Mouse (Mus musculus) stomach, embryonic 16.5 days (tissue): ENCODE measurements around the gene Fbxo17. TPM values are rescaled to one million over a fixed set of nuclear protein-coding genes. Genes with fewer than 3 reads are reported as not detected.
A peak's percentile ranks its signal among the peaks of the same experiment; 100 is the strongest.

Experiments used
- ATAC-seq: fragments of 200-750 bp; cut with Nextera tagmentation; 2 replicates; pipeline ENCODE4 v1.8.0; 2017; ENCODE audit warnings: moderate number of reproducible peaks, moderate TSS enrichment; ENCODE audit not compliant: insufficient read depth, low FRiP score
- H3K27ac ChIP-seq: fragments of 300-500 bp; sonication (generic); 2 replicates; pipeline ENCODE4 v1.5.1; 2014; ENCODE audit warnings: low read length
- H3K27me3 ChIP-seq: fragments of 300-500 bp; sonication (generic); 2 replicates; pipeline ENCODE4 v1.6.1; 2014; ENCODE audit warnings: low read length, control low read depth, mixed read lengths; ENCODE audit not compliant: control insufficient read depth, insufficient read depth
- H3K36me3 ChIP-seq: fragments of 300-500 bp; sonication (generic); 2 replicates; pipeline ENCODE4 v1.6.1; 2014; ENCODE audit warnings: low read length; ENCODE audit not compliant: control insufficient read depth, insufficient read depth
- H3K4me1 ChIP-seq: fragments of 300-500 bp; sonication (generic); 2 replicates; pipeline ENCODE4 v1.6.1; 2014; ENCODE audit warnings: low read length, control low read depth, mixed read lengths; ENCODE audit not compliant: control insufficient read depth, insufficient read depth
- H3K4me2 ChIP-seq: fragments of 300-500 bp; sonication (generic); 2 replicates; pipeline ENCODE4 v1.6.1; 2014; ENCODE audit warnings: low read depth, low read length, mixed read lengths
- H3K4me3 ChIP-seq: fragments of 300-500 bp; sonication (generic); replicated peaks from 2 replicates; pipeline ENCODE4 v1.5.1; 2014; ENCODE audit warnings: mild to moderate bottlenecking, low read length
- H3K9ac ChIP-seq: fragments of 300-500 bp; sonication (generic); 2 replicates; pipeline ENCODE4 v1.6.1; 2014; ENCODE audit warnings: low read length
- H3K9me3 ChIP-seq: fragments of 300-500 bp; sonication (generic); replicated peaks from 2 replicates; pipeline ENCODE4 v1.6.1; 2016; ENCODE audit warnings: low read length, control low read depth; ENCODE audit not compliant: control insufficient read depth
- WGBS: fragments of 180-500 bp; shearing (Covaris S2); extraction: QIAGEN DNeasy Blood & Tissue Kit; methylation state at CpG from one replicate; pipeline ENCODE4 v1.1.7; 2014; 5-methylcytosine and 5-hydroxymethylcytosine counted together
- polyA plus RNA-seq: library from polyadenylated mRNA; unstranded; fragments of >200 nt; fragmentation: Nextera tagmentation; extraction: Ambion mirVana; gene quantifications from 2 replicates; pipeline ENCODE4 v1.2.1, GENCODE M21; 2015

Fbxo17 gene
- polyA plus RNA-seq, 1 experiment from 2014 or later = 9.1 TPM

DNA sequence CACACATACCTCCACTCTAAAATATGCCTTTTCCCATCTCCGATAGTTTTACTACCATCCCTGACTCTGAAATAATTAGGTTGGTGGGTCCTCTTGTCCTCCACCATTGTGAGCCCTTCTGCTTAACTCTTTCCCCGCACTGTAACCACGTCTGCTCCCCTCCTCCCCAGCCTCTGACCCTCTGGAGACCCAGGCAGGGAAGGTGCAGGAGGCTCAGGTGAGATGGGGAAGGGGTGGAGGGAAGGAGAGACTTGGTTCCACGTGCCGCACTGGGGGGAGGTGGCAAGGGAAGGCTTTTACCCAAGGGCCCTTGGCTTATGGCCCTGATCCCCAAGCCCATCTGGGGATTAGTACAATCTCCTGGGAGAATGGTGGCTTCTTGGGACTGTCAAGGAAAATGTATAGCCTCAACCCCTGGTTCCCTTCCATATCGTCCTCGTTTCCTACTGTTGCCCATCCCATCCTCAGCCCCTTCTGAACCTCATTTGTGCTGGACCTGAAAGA, 50.9 kb downstream of the Fbxo17 start, which contains the start of gene Nfkbib:
TSS of gene Nfkbib (minus strand) at position 51 of the 504 bp plus-strand sequence.
- 64% methylated on average over 7 of the region's 7 CpGs for WGBS
- Histone ChIP-seq H3K36me3 (no peaks in the 10 kb centered on the region), H3K27me3 (no peaks in the 10 kb centered on the region), H3K9me3 (no peaks in the 10 kb centered on the region), H3K4me2 (peak within 1 kb of the TSS; percentile 65), H3K27ac (no peak within 1 kb of the TSS), H3K4me1 (peaks cover 16% of the 10 kb centered on the region), H3K4me3 (peak within 1 kb of the TSS; percentile 87), H3K9ac (peak within 1 kb of the TSS; percentile 92)
- ATAC-seq = no peak

DNA sequence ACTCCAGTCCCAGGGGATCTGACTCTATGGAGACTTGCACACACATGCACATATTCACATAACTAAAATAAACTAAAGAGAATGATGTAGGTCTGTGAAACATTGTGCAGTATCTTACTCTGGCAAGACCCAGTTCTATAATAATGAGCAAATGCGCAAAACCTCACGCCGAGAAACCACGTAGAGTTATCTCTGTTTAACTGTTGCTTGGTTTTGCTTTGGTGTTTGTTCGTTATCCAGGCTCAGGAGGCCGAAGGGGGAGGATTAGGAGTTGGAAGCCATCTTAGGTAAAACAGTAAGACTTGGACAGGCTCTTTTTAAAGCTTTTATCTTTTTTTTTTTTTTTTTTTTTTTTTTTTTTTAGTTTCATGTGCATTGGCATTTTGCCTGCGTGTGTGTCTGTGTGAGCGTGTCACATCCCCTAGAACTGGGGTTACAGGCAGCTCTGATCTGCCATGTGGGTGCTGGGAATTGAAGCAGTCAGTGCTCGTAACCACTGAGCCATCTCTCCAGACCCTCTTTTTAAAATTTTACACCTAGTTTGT, 52.9 kb downstream of the Fbxo17 start:
- Histone ChIP-seq H3K4me2 (no peak overlapping the region), H3K36me3 (no peaks in the 10 kb centered on the region), H3K4me3 (no peak overlapping the region), H3K27me3 (no peaks in the 10 kb centered on the region), H3K9ac (no peak overlapping the region), H3K27ac (no peak overlapping the region), H3K4me1 (peaks cover 16% of the 10 kb centered on the region), H3K9me3 (no peaks in the 10 kb centered on the region)
- 89% methylated on average over 9 of the region's 9 CpGs for WGBS
- ATAC-seq = no peak

DNA sequence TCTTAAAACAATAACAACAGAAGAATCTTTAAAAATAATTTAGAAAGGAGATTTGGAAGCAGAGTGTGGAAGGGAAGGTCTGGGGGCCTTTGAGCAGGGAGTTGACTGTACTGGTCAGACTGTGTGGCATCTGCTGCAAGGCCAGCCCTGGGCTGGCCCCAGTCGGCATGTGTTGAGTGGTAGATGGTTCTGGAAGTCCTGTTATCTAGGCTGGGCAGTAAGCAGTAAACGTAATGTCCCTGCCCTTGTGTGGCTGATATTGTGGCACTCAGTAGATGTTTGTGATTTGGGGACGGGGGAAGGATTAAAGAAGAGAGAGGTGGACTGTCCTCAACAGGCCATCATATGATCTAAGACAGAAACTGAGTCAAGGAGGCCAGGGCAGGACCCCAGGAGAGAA, 53.7 kb downstream of the Fbxo17 start:
- Histone ChIP-seq H3K4me3 (no peak overlapping the region), H3K9ac (no peak overlapping the region), H3K27me3 (no peaks in the 10 kb centered on the region), H3K4me2 (no peak overlapping the region), H3K4me1 (peaks cover 14% of the 10 kb centered on the region), H3K36me3 (no peaks in the 10 kb centered on the region), H3K9me3 (no peaks in the 10 kb centered on the region), H3K27ac (no peak overlapping the region)
- no peak for ATAC-seq
- WGBS = 86% methylated on average over 3 of the region's 3 CpGs

DNA sequence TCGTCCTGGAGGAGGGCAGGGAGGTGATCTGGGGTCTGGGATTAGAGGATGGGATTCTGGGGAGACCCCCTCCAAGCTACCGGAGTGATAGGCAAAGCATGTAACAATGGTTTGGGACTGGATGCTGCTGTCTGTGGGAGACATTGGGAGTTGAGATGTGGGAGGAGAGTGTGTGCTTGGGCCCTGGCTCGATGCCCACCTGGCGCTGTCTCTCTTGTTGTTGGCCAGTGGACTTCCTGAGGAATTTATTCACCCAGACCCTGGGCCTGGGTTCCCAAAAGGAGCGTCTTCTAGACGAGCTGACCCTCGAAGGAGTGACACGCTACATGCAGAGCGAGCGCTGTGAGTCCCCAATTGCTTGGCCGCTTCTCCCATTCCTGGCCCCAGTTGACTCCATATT, 55.3 kb downstream of the Fbxo17 start:
- Histone ChIP-seq H3K27me3 (no peaks in the 10 kb centered on the region), H3K36me3 (no peaks in the 10 kb centered on the region), H3K4me2 (no peak overlapping the region), H3K4me3 (no peak overlapping the region), H3K9me3 (no peaks in the 10 kb centered on the region), H3K27ac (no peak overlapping the region), H3K9ac (no peak overlapping the region), H3K4me1 (peaks cover 8% of the 10 kb centered on the region)
- no peak for ATAC-seq
- 87% methylated on average over 11 of the region's 11 CpGs for WGBS

DNA sequence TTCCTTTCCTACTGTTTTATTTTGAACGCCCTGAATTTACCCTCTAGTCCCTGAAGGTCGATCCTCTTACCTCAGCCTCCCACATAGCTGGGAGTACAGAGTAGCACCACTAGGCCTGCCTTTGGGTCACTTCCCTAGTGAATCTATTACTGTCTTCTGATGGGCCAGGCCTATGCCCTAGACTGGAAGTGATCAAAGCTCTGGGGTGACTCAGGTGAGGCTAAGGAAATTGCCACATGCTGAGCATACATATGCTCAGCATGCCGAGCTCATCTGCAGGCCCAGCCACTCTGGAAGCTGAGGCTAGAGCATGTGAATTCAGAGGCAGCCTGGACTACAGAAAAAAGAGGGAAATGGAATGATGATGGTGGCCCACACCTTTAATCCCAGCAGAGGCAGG, 56.6 kb downstream of the Fbxo17 start:
- Histone ChIP-seq H3K36me3 (no peaks in the 10 kb centered on the region), H3K4me1 (no peaks in the 10 kb centered on the region), H3K27me3 (no peaks in the 10 kb centered on the region), H3K4me2 (no peak overlapping the region), H3K27ac (no peak overlapping the region), H3K9me3 (no peaks in the 10 kb centered on the region), H3K4me3 (no peak overlapping the region), H3K9ac (no peak overlapping the region)
- ATAC-seq = no peak
- 72% methylated on average over 3 of the region's 3 CpGs for WGBS

DNA sequence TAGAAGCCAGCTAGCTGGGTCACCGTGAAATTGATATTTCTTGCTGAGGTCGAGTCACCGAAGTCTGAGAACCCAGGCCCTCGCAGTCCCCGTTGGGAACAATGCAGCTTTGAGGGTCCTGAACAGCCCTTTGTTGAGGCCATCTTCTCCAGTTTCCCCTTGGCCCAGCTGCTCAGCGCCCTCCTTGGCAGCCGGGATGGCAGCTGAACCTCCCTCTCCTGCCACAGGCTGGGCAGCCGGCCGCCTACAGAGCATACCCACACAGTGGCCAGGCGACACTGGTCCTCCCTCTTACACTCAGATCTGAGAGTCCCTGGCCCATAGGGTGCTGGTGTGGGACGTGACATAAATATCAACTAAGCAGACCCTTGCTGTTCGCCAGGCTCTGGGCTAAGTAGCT, 57.6 kb downstream of the Fbxo17 start:
- Histone ChIP-seq H3K4me2 (no peak overlapping the region), H3K27ac (no peak overlapping the region), H3K4me1 (no peaks in the 10 kb centered on the region), H3K36me3 (no peaks in the 10 kb centered on the region), H3K9ac (no peak overlapping the region), H3K4me3 (no peak overlapping the region), H3K9me3 (no peaks in the 10 kb centered on the region), H3K27me3 (no peaks in the 10 kb centered on the region)
- 79% methylated on average over 12 of the region's 12 CpGs for WGBS
- no peak for ATAC-seq

DNA sequence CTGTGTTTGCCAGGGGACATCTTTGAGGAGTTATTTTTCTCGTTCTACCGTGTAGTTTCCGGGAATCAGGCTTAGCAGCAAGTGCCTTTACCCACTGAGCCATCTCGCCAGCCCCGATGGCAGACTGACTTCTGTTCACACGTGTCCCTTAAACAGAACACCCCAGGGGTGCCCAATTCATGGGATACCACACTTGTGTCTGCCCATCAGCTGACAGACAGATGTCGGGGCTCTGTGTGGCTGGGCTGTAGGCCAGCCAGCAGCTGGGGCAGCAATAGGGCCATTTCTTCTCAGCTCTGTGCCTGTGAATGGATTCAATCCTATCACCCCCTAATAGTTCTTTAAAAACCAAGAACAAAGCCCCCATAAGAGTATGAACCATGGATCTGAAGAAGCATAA, 58.5 kb downstream of the Fbxo17 start:
- no peak overlapping the region for H3K4me3 ChIP-seq
- no peaks in the 10 kb centered on the region for H3K27me3 ChIP-seq
- ATAC-seq = no peak
- H3K9me3 ChIP-seq = no peaks in the 10 kb centered on the region
- no peak overlapping the region for H3K9ac ChIP-seq
- no peaks in the 10 kb centered on the region for H3K36me3 ChIP-seq
- 87% methylated on average over 7 of the region's 7 CpGs for WGBS
- no peak overlapping the region for H3K4me2 ChIP-seq
- peaks cover under 1% of the 10 kb centered on the region for H3K4me1 ChIP-seq
- H3K27ac ChIP-seq = no peak overlapping the region

DNA sequence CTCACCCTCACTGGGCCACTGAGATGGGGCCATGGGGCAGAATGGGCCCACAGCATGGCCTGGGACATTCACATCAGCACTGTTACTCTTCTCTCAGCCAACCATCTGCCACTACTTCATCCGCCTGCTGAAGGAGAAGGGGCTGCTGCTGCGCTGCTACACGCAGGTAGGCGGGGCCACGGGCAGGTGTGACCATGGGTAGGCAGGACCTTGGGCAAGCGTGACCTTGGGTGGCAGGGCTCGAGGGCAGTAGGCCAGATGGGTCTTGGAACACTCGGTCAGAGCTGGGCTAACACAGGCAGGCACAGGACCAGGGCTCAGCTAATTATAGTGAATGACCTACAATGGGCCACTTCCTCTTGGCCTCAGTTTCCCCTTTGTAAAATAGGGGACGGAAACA, 62.2 kb downstream of the Fbxo17 start:
- no peak for ATAC-seq
- peaks cover 9% of the 10 kb centered on the region for H3K4me1 ChIP-seq
- H3K27me3 ChIP-seq = no peaks in the 10 kb centered on the region
- H3K4me3 ChIP-seq = no peak overlapping the region
- H3K9ac ChIP-seq = no peak overlapping the region
- no peaks in the 10 kb centered on the region for H3K9me3 ChIP-seq
- H3K27ac ChIP-seq = no peak overlapping the region
- 81% methylated on average over 9 of the region's 9 CpGs for WGBS
- H3K4me2 ChIP-seq = no peak overlapping the region
- no peaks in the 10 kb centered on the region for H3K36me3 ChIP-seq

DNA sequence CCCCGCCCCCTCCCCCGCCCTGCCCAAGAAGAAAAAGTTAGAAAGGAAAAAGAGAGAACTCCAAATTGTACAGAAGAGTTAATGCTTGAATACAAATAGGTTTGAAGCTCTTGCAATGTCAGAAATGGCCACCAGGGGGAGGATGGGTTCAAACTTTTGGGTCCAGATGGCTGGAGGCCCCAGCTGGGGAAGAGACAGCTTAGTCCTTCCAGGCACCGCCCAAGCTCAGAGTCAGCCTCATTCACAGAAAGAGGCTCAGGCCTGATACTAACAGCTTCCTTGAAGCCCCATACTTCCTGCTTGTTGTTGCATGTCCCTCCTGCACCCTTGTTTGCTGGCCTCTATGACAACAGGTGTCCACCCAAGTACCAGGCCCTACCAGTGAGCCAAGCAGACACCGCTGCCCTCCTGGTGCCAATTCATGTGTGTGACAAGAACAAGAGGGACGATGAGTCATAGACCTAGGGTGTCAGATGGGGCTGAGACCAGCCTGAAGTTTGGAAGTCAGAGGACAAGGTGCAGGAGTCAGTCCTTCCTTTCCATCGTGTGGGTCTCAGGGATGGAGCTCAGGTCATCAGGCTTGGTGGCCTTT, 63.6 kb downstream of the Fbxo17 start:
- no peaks in the 10 kb centered on the region for H3K36me3 ChIP-seq
- no peak overlapping the region for H3K4me2 ChIP-seq
- WGBS = 43% methylated on average over 6 of the region's 6 CpGs
- H3K9me3 ChIP-seq = no peaks in the 10 kb centered on the region
- H3K9ac ChIP-seq = peak overlapping the region; percentile 49
- peaks cover 9% of the 10 kb centered on the region for H3K4me1 ChIP-seq
- no peak overlapping the region for H3K4me3 ChIP-seq
- peak overlapping the region; percentile 81 for H3K27ac ChIP-seq
- H3K27me3 ChIP-seq = no peaks in the 10 kb centered on the region
- peak; percentile 83 for ATAC-seq
